Mouse (Mus musculus) monocyte, adult 2 months (primary cell): ENCODE data around the gene H2-Ob.
A peak's percentile ranks its signal among the peaks of the same experiment; 100 is the strongest.

Experiments used
- DNase-seq, 2 experiments: peaks; one replicate each; pipeline ENCODE4 v3.0.0; 2022; ENCODE audit warnings: low spot score in 2 of 2, low read depth in 1 of 2

Gene H2-Ob

GRCm38 (mm10) chr17:34238706-34239105 lies at the start of gene H2-Ob:
H2-Ob (plus strand) TSS chr17:34238903.
- DNase-seq, result peak in 1 of 2 experiments; percentile 4

- no peak for DNase-seq
These were observed 49.7 kb upstream of the H2-Ob start for GRCm38 (mm10) chr17:34188986-34189385.

- no peak for DNase-seq
These were observed 45.9 kb upstream of the H2-Ob start for GRCm38 (mm10) chr17:34192852-34193251.

- no peak for DNase-seq
These were observed 45.2 kb upstream of the H2-Ob start for GRCm38 (mm10) chr17:34193468-34193867.

GRCm38 (mm10) chr17:34194723-34195122 lies 44.0 kb upstream of the H2-Ob start:
- no peak for DNase-seq

- DNase-seq, result no peak
These were observed 42.2 kb upstream of the H2-Ob start for GRCm38 (mm10) chr17:34196491-34196890.

GRCm38 (mm10) chr17:34196941-34197894 lies 41.5 kb upstream of the H2-Ob start, which contains the start of gene Psmb8:
Psmb8 (plus strand) TSS chr17:34197721.
- peak; percentile 79 to 87 for DNase-seq

GRCm38 (mm10) chr17:34197904-34198520 lies 40.7 kb upstream of the H2-Ob start:
- DNase-seq, result peak in 1 of 2 experiments; percentile 64

- DNase-seq, result no peak
These were observed 40.2 kb upstream of the H2-Ob start for GRCm38 (mm10) chr17:34198521-34198912.

- DNase-seq, result no peak
These were observed 39.6 kb upstream of the H2-Ob start for GRCm38 (mm10) chr17:34199050-34199619.

GRCm38 (mm10) chr17:34200047-34200446 lies 38.7 kb upstream of the H2-Ob start:
- DNase-seq, result no peak

- no peak for DNase-seq
These were observed 37.8 kb upstream of the H2-Ob start for GRCm38 (mm10) chr17:34200772-34201505.

GRCm38 (mm10) chr17:34201506-34202055 lies 37.1 kb upstream of the H2-Ob start:
- no peak for DNase-seq

GRCm38 (mm10) chr17:34202760-34203442 lies 35.8 kb upstream of the H2-Ob start:
- DNase-seq, result no peak

GRCm38 (mm10) chr17:34203444-34203843 lies 35.3 kb upstream of the H2-Ob start, which contains the start of gene Tap2:
Tap2 (plus strand) TSS chr17:34203527.
- DNase-seq, result no peak

- DNase-seq, result peak; percentile 52 to 83
These were observed 34.2 kb upstream of the H2-Ob start for GRCm38 (mm10) chr17:34204303-34205010.

- no peak for DNase-seq
These were observed 33.5 kb upstream of the H2-Ob start for GRCm38 (mm10) chr17:34205021-34205745.

GRCm38 (mm10) chr17:34205746-34206176 lies 32.9 kb upstream of the H2-Ob start:
- DNase-seq, result peak in 1 of 2 experiments; percentile 35

- DNase-seq, result no peak
These were observed 32.0 kb upstream of the H2-Ob start for GRCm38 (mm10) chr17:34206731-34207130.
